Mouse (Mus musculus) MEL (cell line): ENCODE data around the gene Galnt3.

Source experiments
- CHD2 ChIP-seq: IDR thresholded peaks from 2 replicates; pipeline ENCODE4 v1.6.1; 2011; ENCODE audit warnings: low read length, improper control_type of control experiment
- CTCF ChIP-seq, 3 experiments: IDR thresholded peaks in 2 of 3; conservative IDR thresholded peaks in 1 of 3; 2 replicates each; pipeline ENCODE4 v1.5.1; 2011 to 2012; ENCODE audit warnings: low read length in 3 of 3, low read depth in 2 of 3, mild to moderate bottlenecking in 2 of 3, improper control_type of control experiment in 1 of 3, inconsistent platforms in 1 of 3, mixed read lengths in 1 of 3, moderate library complexity in 1 of 3; ENCODE audit not compliant: control insufficient read depth in 1 of 3, insufficient read depth in 1 of 3, poor library complexity in 1 of 3, severe bottlenecking in 1 of 3
- EP300 ChIP-seq, 2 experiments: IDR thresholded peaks; 2 replicates each; pipeline ENCODE4 v1.6.1; 2011; ENCODE audit warnings: improper control_type of control experiment in 2 of 2, low read length in 2 of 2, low read depth in 1 of 2, mild to moderate bottlenecking in 1 of 2
- MXI1 ChIP-seq: IDR thresholded peaks from 2 replicates; pipeline ENCODE4 v1.6.1; 2011; ENCODE audit warnings: mild to moderate bottlenecking, low read depth, low read length, improper control_type of control experiment
- SIN3A ChIP-seq: IDR thresholded peaks from 2 replicates; pipeline ENCODE4 v1.6.1; 2012; ENCODE audit warnings: low read length, improper control_type of control experiment, inconsistent platforms
- SMC3 ChIP-seq: IDR thresholded peaks from 2 replicates; pipeline ENCODE4 v1.6.1; 2011; ENCODE audit warnings: low read depth, low read length, improper control_type of control experiment
- TAL1 ChIP-seq: IDR thresholded peaks from 2 replicates; pipeline ENCODE4 v1.6.1; 2012; ENCODE audit warnings: mild to moderate bottlenecking, inconsistent platforms, low read length, moderate library complexity, mixed read lengths

DNA sequence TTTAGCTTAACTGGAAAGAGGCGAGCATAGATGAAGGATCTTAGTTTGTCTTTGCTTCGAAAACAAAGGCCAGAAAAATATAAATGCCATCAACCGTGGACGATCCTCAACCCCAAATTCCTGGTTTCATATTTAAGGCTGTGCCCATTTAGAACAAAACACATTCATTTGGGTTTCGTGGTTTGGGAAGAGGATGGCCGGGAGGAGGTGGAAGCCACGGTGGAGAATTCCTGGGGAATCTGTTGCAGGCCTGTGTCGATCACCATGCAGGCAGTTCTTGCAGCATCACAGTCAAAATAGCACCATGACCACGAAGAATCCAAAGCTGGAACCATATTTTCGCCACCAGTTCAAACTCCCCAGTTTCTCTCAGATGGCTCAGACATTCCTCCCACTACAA lies 61.5 kb downstream of the Galnt3 start:
- TF ChIP-seq CTCF (IDR thresholded peaks at IDR 0.05 in 2 of 3, conservative IDR thresholded peaks at IDR 0.05 in 1 of 3; ENCODE audit: control insufficient read depth in 1 of 3, insufficient read depth in 1 of 3, low read depth in 2 of 3, low read length in 3 of 3, poor library complexity in 1 of 3, severe bottlenecking in 1 of 3) (no peak), CHD2 (no peak), TAL1 (no peak), EP300 (IDR thresholded peaks at IDR 0.05; ENCODE audit: low read depth in 1 of 2, low read length in 2 of 2) (no peak), SIN3A (no peak), MXI1 (no peak), SMC3 (no peak)
